Mouse (Mus musculus) kidney, adult 18-20 months (tissue): ENCODE measurements around the gene Cyp4a32.
"Not testable (repeated sequence)": the region's sequence is repeated elsewhere in the genome, so short reads cannot be mapped to it uniquely, and the experiment has no call there.

Source experiments
- DNase-seq: peaks from one replicate; pipeline ENCODE4 v3.0.0; 2021

Gene Cyp4a32

GRCm38 (mm10) chr4:115600611-115601010, at the start of gene Cyp4a32:
Gene Cyp4a32 (plus strand): TSS chr4:115600969.
- DNase-seq: not testable (repeated sequence)

DNA sequence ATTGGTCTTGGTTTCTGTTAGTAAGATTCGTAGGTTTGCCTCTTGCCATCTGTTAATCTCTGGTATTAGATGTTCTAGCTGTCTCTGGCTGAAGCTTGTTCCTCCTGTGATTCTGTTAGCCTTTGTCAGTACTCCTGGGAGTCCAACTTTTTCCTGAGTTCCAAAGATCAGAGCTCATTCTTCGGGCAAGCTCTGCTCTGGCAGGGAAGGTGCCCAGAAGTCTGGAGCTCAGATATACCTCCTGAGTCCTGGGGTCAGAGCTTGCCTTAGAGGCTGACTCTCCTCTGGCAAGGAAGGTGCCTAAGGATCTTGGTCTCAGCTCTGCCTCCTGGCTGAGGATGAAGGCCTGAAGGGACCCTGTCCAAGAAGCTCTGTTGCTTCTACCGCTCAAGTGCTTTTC, 48.0 kb upstream of the Cyp4a32 start:
- no peak for DNase-seq

DNA sequence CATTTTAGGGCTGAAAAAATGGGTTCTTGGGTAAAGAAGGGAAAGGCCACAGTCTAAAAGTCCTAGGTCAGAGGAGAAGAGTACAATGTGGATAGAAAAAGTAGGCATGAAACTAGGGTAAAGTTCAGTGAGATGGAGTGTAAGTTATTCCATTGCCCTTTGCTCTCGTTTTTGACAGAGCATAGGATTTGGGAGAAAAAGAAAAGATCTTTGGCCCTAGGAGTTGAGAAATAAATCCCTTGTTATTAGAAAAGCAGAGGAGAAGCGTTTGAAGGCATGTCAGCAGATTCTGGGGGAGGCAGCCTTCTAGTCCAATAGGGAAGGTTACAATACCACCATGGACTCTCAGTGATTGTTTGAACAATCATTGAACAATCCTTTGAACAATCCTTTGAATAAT, 45.3 kb upstream of the Cyp4a32 start:
- DNase-seq: no peak

DNA sequence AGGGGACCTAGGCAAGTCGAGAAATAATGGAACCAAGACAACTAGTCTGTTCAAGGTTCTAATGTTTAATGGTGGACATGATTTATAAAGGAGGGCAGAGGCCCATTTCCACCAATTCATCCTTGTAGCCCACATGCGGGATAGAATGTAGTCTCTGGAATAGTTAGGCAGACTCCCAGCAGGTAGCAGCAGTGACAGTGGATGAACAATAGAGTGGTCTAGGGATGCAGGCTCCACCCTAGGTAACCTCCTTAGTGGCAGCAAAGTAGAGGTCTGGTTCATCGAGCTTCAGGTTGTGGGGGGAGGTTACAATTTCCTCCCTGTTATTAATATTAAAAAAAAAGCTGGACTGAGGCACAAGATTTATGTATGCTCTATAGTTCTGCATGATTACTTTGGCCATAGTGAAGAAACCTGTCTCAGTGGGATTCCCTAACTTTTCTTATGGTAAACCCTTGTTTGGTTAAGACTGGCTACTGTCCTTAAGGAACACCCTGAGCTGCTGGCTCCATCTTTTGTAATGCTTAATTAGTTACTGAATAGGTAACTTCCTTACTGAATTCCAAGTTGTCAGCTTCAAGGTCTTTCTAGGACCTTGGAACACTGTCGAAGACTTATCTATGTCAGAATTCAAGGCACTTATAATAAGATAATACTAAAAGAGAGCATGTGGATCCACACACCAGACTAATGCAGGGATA, 42.8 kb upstream of the Cyp4a32 start:
- no peak for DNase-seq

GRCm38 (mm10) chr4:115561236-115561635, 39.5 kb upstream of the Cyp4a32 start:
- not testable (repeated sequence) for DNase-seq

GRCm38 (mm10) chr4:115563401-115563800, 37.4 kb upstream of the Cyp4a32 start, which contains the start of gene Cyp4a31:
Gene Cyp4a31 (plus strand): TSS chr4:115563649.
- no peak for DNase-seq

DNA sequence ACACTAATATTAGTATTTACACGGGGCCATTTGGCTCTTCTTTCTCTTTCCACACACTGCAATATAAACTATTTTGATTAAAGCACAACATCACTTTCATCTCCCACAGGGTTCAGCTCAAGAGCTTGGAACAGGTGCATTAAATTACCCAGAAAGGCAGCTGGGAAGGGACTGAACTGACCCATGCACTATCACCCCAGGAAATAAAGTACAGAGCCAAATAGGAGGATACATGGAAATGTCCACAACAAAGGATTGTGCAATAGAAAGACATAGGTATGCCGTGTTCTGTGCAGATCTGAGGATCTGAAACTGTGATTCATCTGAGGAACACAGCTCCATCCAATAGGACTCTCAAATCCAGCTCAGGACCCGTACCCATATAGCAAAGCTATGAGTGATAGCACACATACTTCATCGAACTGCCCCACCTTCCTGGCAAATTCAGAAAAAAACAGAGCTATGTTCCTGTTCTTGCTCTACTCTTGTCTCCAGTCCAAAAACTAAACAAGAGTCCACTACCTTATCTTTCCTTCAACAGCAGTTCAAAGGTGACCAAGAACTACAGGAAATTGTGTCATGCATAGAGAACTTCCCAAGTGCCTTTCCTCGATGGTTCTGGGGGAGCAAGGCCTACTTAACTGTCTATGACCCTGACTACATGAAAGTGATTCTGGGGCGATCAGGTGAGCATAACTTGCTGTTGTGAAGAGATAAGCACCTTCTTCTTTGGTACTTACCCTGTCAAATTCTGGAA, 36.1 kb upstream of the Cyp4a32 start:
- DNase-seq: not testable (repeated sequence)

DNA sequence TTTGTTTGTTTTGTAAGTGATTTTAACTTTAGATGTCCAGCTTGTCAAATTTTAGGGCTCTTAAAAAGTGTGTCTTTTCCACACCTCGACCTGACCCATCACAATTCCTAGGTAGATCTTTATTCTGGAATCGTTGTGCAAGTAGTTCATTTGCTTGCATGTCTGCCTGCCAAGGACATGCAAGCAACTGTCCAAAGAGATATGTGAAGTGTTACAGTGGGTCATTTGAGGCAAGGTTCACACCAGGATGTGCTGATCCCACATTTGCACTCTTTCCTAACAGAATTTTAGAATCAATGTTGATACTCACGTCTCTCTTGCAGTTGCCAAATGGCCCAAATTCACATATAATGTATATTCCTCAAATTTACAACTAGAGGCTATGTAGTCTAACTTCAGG, 25.5 kb upstream of the Cyp4a32 start:
- DNase-seq: no peak

- no peak for DNase-seq
Measured at GRCm38 (mm10) chr4:115575776-115576175, 25.0 kb upstream of the Cyp4a32 start.

DNA sequence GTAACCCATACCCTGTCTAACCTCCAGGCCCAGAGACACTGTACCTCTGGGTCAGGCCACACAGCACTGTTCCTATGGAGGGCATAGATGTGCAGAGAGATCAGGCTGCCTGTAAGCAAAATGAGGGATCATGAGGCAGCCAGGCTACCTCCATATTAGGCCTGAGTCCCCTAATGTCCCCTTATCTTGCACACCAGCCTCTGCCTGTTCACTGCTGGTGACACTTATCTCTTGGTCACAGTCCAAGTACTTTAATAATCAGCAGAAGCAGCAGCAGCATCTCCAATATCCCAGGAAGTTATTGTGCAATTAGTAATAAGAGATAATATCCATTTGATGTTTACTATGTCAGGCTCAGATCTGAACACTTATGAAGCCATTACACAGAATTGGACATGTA, 17.7 kb upstream of the Cyp4a32 start:
- DNase-seq: no peak

DNA sequence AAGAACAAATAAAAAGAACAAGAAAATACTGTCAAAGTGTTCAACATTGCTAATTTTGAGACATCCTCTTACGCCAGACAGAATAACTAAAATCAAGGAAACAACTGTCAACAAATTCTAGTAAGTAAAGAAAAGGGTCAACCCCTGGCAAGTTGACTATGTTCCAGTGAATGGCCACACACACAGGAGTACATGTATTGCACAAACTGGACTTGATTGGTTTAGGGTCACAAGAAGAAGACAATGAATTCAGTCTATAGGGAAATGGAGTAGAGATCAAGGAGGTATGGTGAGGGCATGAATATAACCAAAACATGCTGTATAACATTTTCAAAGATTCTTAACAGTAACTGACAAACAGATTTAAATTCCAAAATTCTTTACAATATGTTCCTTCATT, 4.4 kb upstream of the Cyp4a32 start:
- DNase-seq: no peak

DNA sequence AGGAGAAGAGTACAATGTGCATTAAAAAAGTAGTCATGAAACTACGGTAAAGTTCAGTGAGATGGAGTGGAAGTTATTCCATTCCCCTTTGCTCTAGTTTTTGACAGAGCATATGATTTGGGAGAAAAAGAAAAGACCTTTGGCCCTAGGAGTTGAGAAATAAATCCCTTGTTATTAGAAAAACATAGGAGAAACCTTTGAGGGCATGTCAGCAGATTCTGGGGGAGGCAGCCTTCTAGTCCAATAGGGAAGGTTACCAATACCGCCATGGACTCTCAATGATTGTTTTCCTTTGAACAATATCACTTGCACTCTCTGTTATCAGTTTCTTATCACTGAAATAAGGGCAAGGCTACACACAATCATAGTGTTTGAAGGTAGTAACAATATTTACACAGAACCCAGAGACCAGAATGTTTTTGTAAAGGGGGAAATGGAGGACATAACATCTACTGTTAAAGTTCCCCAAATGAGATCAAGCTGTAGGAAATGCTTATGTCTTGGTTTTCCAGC, 3.9 kb upstream of the Cyp4a32 start:
- DNase-seq: no peak

DNA sequence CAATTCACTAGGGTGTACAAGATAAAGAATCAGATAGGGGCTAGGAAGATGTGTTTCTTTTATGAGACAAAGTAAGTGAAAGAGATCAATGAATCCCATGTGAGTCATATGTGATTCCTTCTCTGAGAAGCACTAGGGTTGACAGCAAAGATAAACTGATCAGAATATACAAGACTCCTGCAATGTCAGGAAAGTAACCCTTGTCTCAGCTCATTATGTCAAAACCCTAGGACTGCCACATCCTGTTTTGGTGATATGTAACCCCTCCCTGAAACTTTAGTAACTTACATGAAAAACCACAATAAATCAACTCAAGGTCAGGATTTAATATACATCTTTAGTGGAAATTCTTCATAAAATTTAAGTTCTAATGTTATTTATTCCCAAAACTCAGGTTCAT, 13.2 kb downstream of the Cyp4a32 start:
- DNase-seq: no peak

- not testable (repeated sequence) for DNase-seq
Measured at GRCm38 (mm10) chr4:115625560-115625959, 24.8 kb downstream of the Cyp4a32 start.

GRCm38 (mm10) chr4:115642967-115643754, 42.4 kb downstream of the Cyp4a32 start:
- peak; percentile 66 for DNase-seq

- peak; percentile 84 for DNase-seq
Measured at GRCm38 (mm10) chr4:115645371-115645770, 44.6 kb downstream of the Cyp4a32 start.

DNA sequence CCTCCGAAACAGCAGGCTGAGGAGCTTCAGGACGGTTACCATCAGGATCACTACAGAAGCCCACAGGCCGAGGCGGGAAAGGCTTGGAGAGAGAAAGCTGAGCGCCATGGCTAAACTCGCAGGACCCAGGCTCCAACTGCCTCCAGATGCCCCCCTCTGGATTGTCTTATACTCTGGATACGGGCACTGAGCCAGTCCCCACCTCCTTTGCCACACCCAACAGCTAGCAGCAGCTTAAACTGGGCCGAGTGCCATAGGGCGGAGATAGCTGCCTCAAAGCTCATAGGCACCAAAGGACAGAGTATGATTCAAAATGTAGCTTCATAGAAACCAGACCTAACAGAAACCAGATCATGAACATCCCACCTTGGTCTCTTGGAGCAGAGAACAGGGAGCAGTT, 46.8 kb downstream of the Cyp4a32 start, which contains the start of gene Cyp4b1:
TSS of gene Cyp4b1 (minus strand) at position 144 of the 400 bp plus-strand sequence.
- DNase-seq: peak; percentile 84

DNA sequence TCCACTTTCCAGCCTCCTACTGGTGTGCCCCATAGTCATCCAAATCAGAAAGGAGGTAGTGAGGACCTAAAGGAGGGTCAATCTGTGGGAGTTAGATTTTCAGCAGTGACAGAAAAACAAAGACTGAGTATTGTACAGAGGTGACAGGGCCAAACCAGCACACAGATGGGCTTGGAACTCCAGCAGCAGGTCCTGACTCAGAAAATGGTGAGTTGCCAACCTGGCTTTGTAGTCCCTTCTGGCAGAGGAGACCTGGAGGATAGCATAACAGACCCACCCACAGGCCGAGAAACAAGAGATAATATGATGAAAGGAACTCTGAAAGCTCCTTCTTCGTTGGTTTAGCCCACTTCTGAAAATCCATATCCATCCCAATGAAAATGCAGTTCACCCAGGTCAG, 48.0 kb downstream of the Cyp4a32 start:
- DNase-seq: no peak

DNA sequence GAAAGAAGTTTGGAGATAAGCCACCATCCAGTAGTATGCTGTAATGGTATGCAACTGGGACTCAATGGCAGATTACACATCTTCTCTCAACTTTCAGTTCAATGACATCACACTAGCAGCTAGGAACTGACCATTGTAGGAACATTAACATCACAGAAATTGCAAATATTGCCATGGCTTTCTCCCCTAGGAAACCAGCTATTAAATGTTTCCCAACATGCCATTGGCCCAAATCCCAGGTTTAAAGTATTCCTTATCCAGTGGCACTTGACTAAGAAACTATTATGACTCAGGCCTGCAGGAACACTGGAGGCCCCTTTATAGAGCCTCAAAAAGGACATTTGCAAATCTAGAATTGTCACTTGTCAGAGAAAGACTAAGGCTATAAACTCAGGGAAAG, 48.6 kb downstream of the Cyp4a32 start:
- DNase-seq: no peak

DNA sequence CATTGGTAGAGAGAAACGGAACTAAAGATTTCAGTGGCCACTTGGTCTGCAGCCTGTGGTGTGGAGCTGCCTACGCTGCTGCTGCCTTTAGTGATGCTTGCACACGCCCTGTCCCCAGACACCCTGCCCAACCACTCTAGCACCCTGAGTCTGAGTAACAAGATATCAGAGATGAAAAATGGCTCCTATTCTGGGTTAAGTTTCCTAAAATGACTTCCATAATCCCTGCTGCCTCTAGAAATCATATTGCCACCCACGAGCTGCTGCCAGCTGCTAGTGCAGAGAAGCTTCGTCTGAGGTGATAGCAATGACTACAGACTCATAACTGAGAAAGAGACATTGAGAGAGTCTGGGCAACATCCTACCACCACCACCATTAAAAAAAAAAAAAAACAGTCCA, 50.1 kb downstream of the Cyp4a32 start:
- no peak for DNase-seq

DNA sequence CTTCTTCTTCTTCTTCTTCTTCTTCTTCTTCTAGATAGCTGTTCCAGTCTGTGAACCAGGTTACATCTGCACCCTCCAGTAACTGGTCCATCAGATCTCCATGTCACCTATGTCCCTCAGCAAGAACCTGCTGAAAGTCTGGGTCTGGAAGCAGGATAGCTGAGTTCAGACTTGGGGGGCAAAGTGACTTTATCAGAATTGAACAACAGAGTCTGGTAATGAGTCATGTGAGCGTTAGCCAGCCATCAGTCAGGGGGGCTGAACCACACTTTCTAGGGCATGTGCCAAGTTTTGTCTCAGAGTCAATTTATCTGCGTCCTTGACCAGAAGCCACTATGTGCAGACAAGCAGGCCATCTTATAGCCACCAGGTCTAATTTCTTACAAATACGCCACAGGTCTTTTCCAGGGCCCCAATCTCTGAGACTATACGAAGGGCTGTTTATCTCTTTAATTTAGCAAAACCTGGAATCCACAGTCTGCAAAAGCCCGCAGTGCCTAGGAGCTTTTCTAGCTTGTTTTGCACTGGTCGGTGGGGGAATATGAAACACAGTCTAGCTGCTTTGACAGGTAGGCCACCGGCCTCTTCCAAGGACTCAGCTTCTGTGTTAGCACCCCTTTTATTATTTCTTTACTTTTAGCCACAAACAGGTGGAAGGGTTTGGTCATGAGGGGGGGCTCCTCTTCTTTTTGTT, 55.2 kb downstream of the Cyp4a32 start:
- DNase-seq: not testable (repeated sequence)

DNA sequence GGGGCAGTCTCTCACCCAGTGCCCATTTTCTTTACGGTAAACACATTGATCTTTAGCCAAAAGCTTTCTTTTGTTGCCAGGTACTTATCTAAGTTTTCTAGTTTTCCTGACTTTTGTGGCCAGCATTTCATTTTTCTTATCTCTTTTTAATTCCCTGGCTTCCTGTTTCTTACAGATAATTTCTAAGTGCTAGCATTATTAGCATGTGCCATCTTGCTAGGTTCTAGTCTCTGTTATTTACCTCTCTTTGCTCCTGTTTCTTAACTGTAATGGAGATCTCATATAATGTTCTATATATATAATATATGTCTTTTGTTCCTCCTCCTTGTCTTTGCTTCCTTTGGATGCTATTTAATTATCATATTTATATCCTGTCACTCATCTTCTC, 55.8 kb downstream of the Cyp4a32 start:
- DNase-seq: not testable (repeated sequence)
